Mouse (Mus musculus) stomach, adult 2 months (tissue): ENCODE data around the gene A26c2. TPM values are rescaled to one million over a fixed set of nuclear protein-coding genes. Genes with fewer than 3 reads are reported as not detected.

Source experiments
- polyA plus RNA-seq: library from polyadenylated mRNA; depleted of rRNA; stranded (reverse); fragments of >200 nt; gene quantifications from 2 replicates; pipeline ENCODE4 v1.2.3, GENCODE M21; 2012; rRNA removed

The A26c2 gene
- not detected in 2 replicates for polyA plus RNA-seq

GRCm38 (mm10) chr7:62823573-62823972, at the start of gene A26c2:
Gene A26c2 (minus strand): TSS chr7:62823673.

